Mouse (Mus musculus) CH12.LX (cell line): ENCODE results near the gene Ptpn5. TPM values are rescaled to one million over a fixed set of nuclear protein-coding genes. Genes with fewer than 3 reads are reported as not detected.

ENCODE experiments used
- DNase-seq: peaks from one replicate; pipeline ENCODE4 v3.0.0-alpha.2; 2013; ENCODE audit errors: extremely low read depth
- H3K27ac ChIP-seq: 2 replicates; pipeline ENCODE4 v1.5.1; 2012; ENCODE audit warnings: low read depth, mild to moderate bottlenecking, control low read depth, moderate library complexity; ENCODE audit not compliant: insufficient read depth
- H3K27me3 ChIP-seq: replicated peaks from 2 replicates; pipeline ENCODE3; 2012; ENCODE audit warnings: inconsistent platforms
- H3K36me3 ChIP-seq, 2 experiments: replicated peaks in 1 of 2; 2 replicates each; pipeline versions ENCODE3 to v1.6.1; 2012; ENCODE audit warnings: inconsistent platforms in 1 of 2, low read length in 1 of 2, mild to moderate bottlenecking in 1 of 2, mixed read lengths in 1 of 2, moderate library complexity in 1 of 2; ENCODE audit not compliant: control insufficient read depth in 1 of 2, insufficient read depth in 1 of 2
- H3K4me1 ChIP-seq, 2 experiments: 2 replicates each; pipeline ENCODE4 v1.6.1; 2012; ENCODE audit warnings: inconsistent platforms in 1 of 2, moderate library complexity in 1 of 2; ENCODE audit not compliant: insufficient read depth in 2 of 2, control insufficient read depth in 1 of 2
- H3K4me2 ChIP-seq: 2 replicates; pipeline ENCODE4 v1.6.1; 2012; ENCODE audit warnings: low read depth, mild to moderate bottlenecking, control low read depth; ENCODE audit not compliant: poor library complexity, insufficient read depth, severe bottlenecking
- H3K4me3 ChIP-seq, 3 experiments: fragments of 150-350 bp in 1 of 3; sonication (generic) in 1 of 3; replicated peaks in 1 of 3; 2 replicates each; pipeline versions ENCODE3 to v1.5.1; 2011 to 2012; ENCODE audit warnings: low read depth in 2 of 3, low read length in 2 of 3, mild to moderate bottlenecking in 2 of 3, moderate library complexity in 2 of 3, control low read depth in 1 of 3, improper control_type of control experiment in 1 of 3, inconsistent platforms in 1 of 3, mixed read lengths in 1 of 3; ENCODE audit not compliant: poor library complexity in 1 of 3
- H3K79me2 ChIP-seq: replicated peaks from 2 replicates; pipeline ENCODE4 v1.6.1; 2012; ENCODE audit warnings: mild to moderate bottlenecking, moderate library complexity; ENCODE audit not compliant: control insufficient read depth, poor library complexity, insufficient read depth, severe bottlenecking; ENCODE audit errors: extremely low read depth
- H3K9ac ChIP-seq: 2 replicates; pipeline ENCODE4 v1.6.1; 2012; ENCODE audit warnings: low read depth, mild to moderate bottlenecking, control low read depth, moderate library complexity; ENCODE audit not compliant: insufficient read depth
- H3K9me3 ChIP-seq: replicated peaks from 2 replicates; pipeline ENCODE3; 2012; ENCODE audit warnings: low read length, inconsistent platforms, mixed read lengths
- BHLHE40 ChIP-seq: IDR thresholded peaks from 2 replicates; pipeline ENCODE4 v1.6.1; 2011; ENCODE audit warnings: mild to moderate bottlenecking, low read depth, low read length, improper control_type of control experiment
- CHD2 ChIP-seq: IDR thresholded peaks from 2 replicates; pipeline ENCODE4 v1.6.1; 2011; ENCODE audit warnings: low read length, improper control_type of control experiment
- E2F4 ChIP-seq: IDR thresholded peaks from 2 replicates; pipeline ENCODE4 v1.6.1; 2011; ENCODE audit warnings: low read depth, low read length, improper control_type of control experiment; ENCODE audit not compliant: insufficient replicate concordance
- EP300 ChIP-seq: IDR thresholded peaks from 2 replicates; pipeline ENCODE4 v1.6.1; 2011; ENCODE audit warnings: low read length, improper control_type of control experiment
- ETS1 ChIP-seq: conservative IDR thresholded peaks from 2 replicates; pipeline ENCODE4 v1.6.1; 2012; ENCODE audit warnings: low read depth, mild to moderate bottlenecking, inconsistent platforms, low read length, improper control_type of control experiment, moderate library complexity
- IRF4 ChIP-seq: IDR thresholded peaks from 2 replicates; pipeline ENCODE4 v1.6.1; 2014; ENCODE audit warnings: low read depth, mild to moderate bottlenecking, inconsistent platforms, low read length, improper control_type of control experiment
- JUND ChIP-seq: conservative IDR thresholded peaks from 2 replicates; pipeline ENCODE4 v1.6.1; 2011; ENCODE audit warnings: low read depth, low read length, improper control_type of control experiment
- MAX ChIP-seq: IDR thresholded peaks from 2 replicates; pipeline ENCODE4 v1.6.1; 2011; ENCODE audit warnings: low read length, improper control_type of control experiment
- MXI1 ChIP-seq: IDR thresholded peaks from 2 replicates; pipeline ENCODE4 v1.6.1; 2011; ENCODE audit warnings: mild to moderate bottlenecking, low read depth, low read length, improper control_type of control experiment
- NELFE ChIP-seq: IDR thresholded peaks from 2 replicates; pipeline ENCODE4 v1.6.1; 2011; ENCODE audit warnings: low read depth, low read length, improper control_type of control experiment
- NRF1 ChIP-seq: IDR thresholded peaks from 2 replicates; pipeline ENCODE4 v1.6.1; 2014; ENCODE audit warnings: low read depth, mild to moderate bottlenecking, inconsistent platforms, low read length, improper control_type of control experiment, moderate library complexity
- SMC3 ChIP-seq: IDR thresholded peaks from 2 replicates; pipeline ENCODE4 v1.6.1; 2011; ENCODE audit warnings: low read depth, low read length, improper control_type of control experiment
- TCF12 ChIP-seq: IDR thresholded peaks from 2 replicates; pipeline ENCODE4 v1.6.1; 2014; ENCODE audit warnings: low read depth, mild to moderate bottlenecking, inconsistent platforms, low read length, improper control_type of control experiment
- UBTF ChIP-seq: IDR thresholded peaks from 2 replicates; pipeline ENCODE4 v1.6.1; 2012; ENCODE audit warnings: low read depth, mild to moderate bottlenecking, inconsistent platforms, low read length, improper control_type of control experiment, moderate library complexity
- USF1 ChIP-seq: IDR thresholded peaks from 2 replicates; pipeline ENCODE4 v1.6.1; 2014; ENCODE audit warnings: low read depth, mild to moderate bottlenecking, inconsistent platforms, low read length, improper control_type of control experiment
- USF2 ChIP-seq: conservative IDR thresholded peaks from 2 replicates; pipeline ENCODE4 v1.6.1; 2011; ENCODE audit warnings: low read depth, low read length, improper control_type of control experiment
- ZNF384 ChIP-seq: IDR thresholded peaks from 2 replicates; pipeline ENCODE4 v1.6.1; 2012; ENCODE audit warnings: low read depth, low read length, improper control_type of control experiment, inconsistent platforms
- dilution Hi-C: fragments of 300-500 bp; cut with MboI; formaldehyde crosslinking; loops from 2 replicates; pipeline ENCODE4 v1.14.3; 2020; ENCODE audit warnings: low sequenced_read_pairs; ENCODE audit not compliant: extremely low pct_unique_long_range_greater_than_20kb, extremely low pct_ligation_motif_present
- in situ Hi-C: fragments of 300-500 bp; cut with MboI; formaldehyde crosslinking; loops from 3 replicates; pipeline ENCODE4 v1.14.3; 2019; ENCODE audit warnings: low sequenced_read_pairs, low pct_ligation_motif_present, low pct_unique_long_range_greater_than_20kb, mixed read lengths
- polyA plus RNA-seq: library from polyadenylated mRNA; unstranded; fragments of >175 nt; gene quantifications from 2 replicates; pipeline ENCODE4 v1.2.1, GENCODE M21; 2012; ENCODE audit warnings: low read depth; ENCODE audit not compliant: insufficient read length
- total RNA-seq, 2 experiments: library from RNA; depleted of rRNA; stranded (reverse); fragments of 300-350 nt in 1 of 2; fragments of >200 nt in 1 of 2; gene quantifications; 2 replicates each; pipeline ENCODE4 v1.2.3; 2012 to 2014

Gene Ptpn5
- total and polyA plus RNA-seq, 3 experiments: 0.90 to 3.4 (median 1.9) TPM

DNA sequence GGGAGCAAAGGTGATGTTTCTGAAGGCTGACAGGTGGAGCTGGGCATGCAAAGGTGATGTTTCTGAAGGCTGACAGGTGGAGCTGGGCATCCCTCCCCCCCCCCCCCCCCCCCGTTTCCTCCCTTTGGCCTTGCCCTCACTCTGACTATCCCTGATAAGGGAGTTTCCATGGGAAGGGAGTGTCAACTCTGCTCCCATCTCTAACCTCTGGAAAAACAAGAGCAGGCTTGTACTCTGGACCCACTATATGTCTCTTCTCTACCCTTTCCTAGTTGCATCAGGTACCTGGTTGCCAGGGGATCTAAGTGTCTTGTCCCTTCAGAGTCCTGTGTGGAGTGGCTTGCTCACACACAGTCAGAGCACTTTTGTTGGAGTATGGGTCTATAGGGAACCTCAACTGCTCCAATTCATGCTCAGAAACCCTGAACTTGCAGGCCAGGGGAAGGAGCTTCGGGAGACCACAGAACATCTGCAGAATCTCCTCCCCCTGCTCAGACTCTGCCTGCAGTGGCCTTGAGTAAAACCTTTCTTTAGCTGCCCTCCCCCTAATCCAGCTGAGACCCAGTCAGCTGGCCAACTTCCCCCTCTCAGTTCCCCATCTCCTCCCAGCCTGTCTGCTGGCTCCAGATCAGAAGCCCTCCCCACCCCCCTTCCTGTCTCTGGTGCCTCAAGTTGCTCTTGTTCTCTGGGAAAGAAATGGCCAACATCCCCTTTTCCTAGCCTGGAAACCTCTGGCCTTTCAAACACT, 81.9 kb downstream of the Ptpn5 start:
- peak; percentile 97 for TF ChIP-seq ETS1
- TF ChIP-seq NELFE: no peak
- TF ChIP-seq SMC3: no peak
- TF ChIP-seq BHLHE40: peak; percentile 49; the same call in 1 of the 2 replicates
- TF ChIP-seq IRF4: peak; percentile 85
- peak; percentile 75 for TF ChIP-seq TCF12
- peak; percentile 82 for TF ChIP-seq EP300
- peak; percentile 54; the same call in 1 of the 2 replicates for TF ChIP-seq CHD2
- in situ Hi-C loops: no loop called here
- no peaks in the 10 kb centered on the region for H3K9me3 ChIP-seq
- H3K27me3 ChIP-seq: peaks cover 25% of the 10 kb centered on the region
- peak overlapping the region in 2 of 3 experiments; percentile 51 to 59 for H3K4me3 ChIP-seq
- dilution Hi-C loops: no loop called here
- H3K9ac ChIP-seq: no peak overlapping the region
- peak; percentile 88 for DNase-seq
- H3K4me2 ChIP-seq: peak overlapping the region; percentile 82
- H3K79me2 ChIP-seq: no peaks in the 10 kb centered on the region
- peaks cover 19 to 34% of the 10 kb centered on the region in 2 experiments for H3K4me1 ChIP-seq
- H3K27ac ChIP-seq: no peak overlapping the region
- H3K36me3 ChIP-seq: peaks cover 0 to 8% of the 10 kb centered on the region in 2 experiments

GRCm38 (mm10) chr7:47050766-47051165, 82.7 kb downstream of the Ptpn5 start:
- Histone ChIP-seq H3K4me2 (peak overlapping the region; percentile 82), H3K9ac (peak overlapping the region; percentile 15; the same call in 1 of the 2 replicates), H3K79me2 (no peaks in the 10 kb centered on the region), H3K36me3 (peaks cover 0 to 8% of the 10 kb centered on the region in 2 experiments), H3K27me3 (peaks cover 25% of the 10 kb centered on the region), H3K27ac (no peak overlapping the region), H3K4me3 (peak overlapping the region; percentile 51 to 74 (median 59)), H3K4me1 (peaks cover 18 to 32% of the 10 kb centered on the region in 2 experiments), H3K9me3 (no peaks in the 10 kb centered on the region)
- in situ Hi-C loops (no loop called here), dilution Hi-C loops (no loop called here)
- TF ChIP-seq BHLHE40: peak; percentile 94
- no peak for TF ChIP-seq ZNF384
- TF ChIP-seq USF1: peak; percentile 64
- no peak for TF ChIP-seq JUND
- TF ChIP-seq MXI1: peak; percentile 73
- TF ChIP-seq USF2: peak; percentile 29
- peak; percentile 47; the same call in 1 of the 2 replicates for TF ChIP-seq MAX
- no peak for TF ChIP-seq E2F4
- TF ChIP-seq UBTF: no peak
- no peak for TF ChIP-seq NRF1
- peak; percentile 45 for DNase-seq
